In the genomic region with DNA sequence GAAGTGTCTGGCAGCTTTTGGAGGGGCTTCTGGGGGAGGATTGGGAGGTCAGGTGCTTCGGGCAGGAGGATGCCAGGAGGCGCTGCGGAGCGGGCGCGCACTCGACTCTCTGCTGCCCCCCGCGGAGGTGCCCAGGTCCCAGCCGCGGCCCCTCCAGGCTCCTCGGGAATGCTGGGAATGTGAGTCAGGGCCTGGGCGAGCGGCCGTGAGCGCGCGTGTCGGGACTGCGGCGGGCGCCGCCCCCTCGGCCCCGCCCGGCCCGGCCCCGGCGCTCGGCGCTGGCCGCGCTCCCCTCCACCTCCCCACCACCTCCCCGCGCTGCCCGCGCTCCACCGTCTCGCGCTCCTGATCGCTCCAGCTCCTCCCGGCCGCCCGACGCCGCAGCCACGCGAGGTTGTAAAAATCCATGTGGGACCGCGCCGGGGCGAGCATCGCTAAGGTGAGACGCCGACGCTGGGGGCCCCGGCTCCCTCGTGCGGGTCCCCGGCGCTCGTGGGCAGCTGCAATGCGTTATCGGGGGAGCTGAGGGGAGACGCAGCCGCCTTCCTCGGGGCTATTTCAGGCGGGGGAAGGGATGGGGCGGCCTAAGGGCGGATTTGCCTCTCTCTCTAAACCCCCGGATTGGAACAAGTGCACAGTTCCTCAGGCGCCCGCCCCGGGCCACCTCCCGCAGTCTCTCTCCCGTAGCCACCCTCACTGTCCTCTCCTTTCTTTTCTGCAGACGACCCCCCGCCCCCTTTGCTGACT, we compare ENCODE assay signal across 9 mouse cellular contexts. TPM values are rescaled to one million over a fixed set of nuclear protein-coding genes. Genes with fewer than 3 reads are reported as not detected.
DNase-seq lines count a peak whose midpoint lies in the region; ATAC-seq and TF ChIP-seq lines count a peak whose summit lies in the region.
"Had no signal": no experiment of that assay in that cellular context is flagged by ENCODE, and none has a peak within 500 bp of the region (broad histone marks: within the 10 kb centered on the region; RNA-seq: fewer than 3 reads in every experiment).

A gene (plus strand): TSS at position 253 of the 747 bp plus-strand sequence.

- no peak within 1 kb of the TSS for H3K27ac ChIP-seq in embryonic fibroblast, embryonic 13.5 days (ENCODE audit: insufficient read depth, low read length)
- no peak within 1 kb of the TSS for H3K27ac ChIP-seq in heart, embryonic 11.5 days (ENCODE audit: low read depth, low read length)
- H3K27ac ChIP-seq in kidney, postnatal 0 days: no peak within 1 kb of the TSS
- peak within 1 kb of the TSS; percentile 45; the same call in 1 of the 2 replicates for H3K27ac ChIP-seq in liver, adult 2 months (replicated peaks; ENCODE audit: insufficient read depth, low read depth, low read length)
- H3K27ac ChIP-seq in neural tube, embryonic 12.5 days: peak within 1 kb of the TSS; percentile 70

- peak within 1 kb of the TSS; percentile 94 for H3K4me2 ChIP-seq in heart, embryonic 11.5 days
- H3K4me2 ChIP-seq in kidney, postnatal 0 days (ENCODE audit: low read length): peak within 1 kb of the TSS; percentile 97
- H3K4me2 ChIP-seq in neural tube, embryonic 12.5 days (replicated peaks): peak within 1 kb of the TSS; percentile 88

- no peaks in the 10 kb centered on the region for H3K4me1 ChIP-seq in embryonic fibroblast, embryonic 13.5 days (ENCODE audit: control insufficient read depth, insufficient read depth, low read length)
- no peaks in the 10 kb centered on the region for H3K4me1 ChIP-seq in heart, embryonic 11.5 days (ENCODE audit: control insufficient read depth, insufficient read depth, low read length)
- H3K4me1 ChIP-seq in kidney, postnatal 0 days (replicated peaks; ENCODE audit: insufficient read depth, low read length): 0 out of 2 replicates have a peak, but pooled peaks cover 5% of the 10 kb centered on the region
- peaks cover 4% of the 10 kb centered on the region for H3K4me1 ChIP-seq in liver, adult 2 months (ENCODE audit: control insufficient read depth, insufficient read depth, low read length)
- H3K4me1 ChIP-seq in neural tube, embryonic 12.5 days: peaks cover 8% of the 10 kb centered on the region; the same call in 1 of the 2 replicates

- 0 out of 2 replicates have a peak, but pooled peaks cover 3% of the 10 kb centered on the region for H3K27me3 ChIP-seq in heart, embryonic 11.5 days (ENCODE audit: control insufficient read depth, insufficient read depth, low read length)
- H3K27me3 ChIP-seq in kidney, postnatal 0 days (ENCODE audit: insufficient read depth, low read length): no peaks in the 10 kb centered on the region
- no peaks in the 10 kb centered on the region for H3K27me3 ChIP-seq in liver, adult 2 months (ENCODE audit: control insufficient read depth, insufficient read depth, low read length)
- no peaks in the 10 kb centered on the region; the same call in 1 of the 2 replicates for H3K27me3 ChIP-seq in neural tube, embryonic 12.5 days (replicated peaks)
- H3K27me3 ChIP-seq: CH12.LX had no signal

- DNase-seq in thymus, postnatal 4 days: peak; percentile 22
- DNase-seq in thymus, postnatal 25 days: no peak
- DNase-seq in kidney, postnatal 0 days (ENCODE audit: low spot score): peak; percentile 88
- DNase-seq in liver, adult 2 months (ENCODE audit: extremely low read depth, low read depth, low spot score): peak; percentile 41
- DNase-seq in urinary bladder, postnatal 10 days (ENCODE audit: low spot score): peak; percentile 32

- peak; percentile 70 for TF ChIP-seq CTCF in embryonic fibroblast, embryonic 13.5 days (IDR thresholded peaks at IDR 0.05; ENCODE audit: borderline replicate concordance, insufficient read depth, low read length)
- peak; percentile 74 for TF ChIP-seq CTCF in kidney, postnatal 0 days (IDR thresholded peaks at IDR 0.05; ENCODE audit: low read depth)
- TF ChIP-seq CTCF in liver, adult 2 months (IDR thresholded peaks at IDR 0.05; ENCODE audit: low read depth, low read length): peak; percentile 71

- H3K36me3 ChIP-seq in heart, embryonic 11.5 days (ENCODE audit: control insufficient read depth, insufficient read depth, low read length): no peaks in the 10 kb centered on the region
- H3K36me3 ChIP-seq in kidney, postnatal 0 days (ENCODE audit: insufficient read depth, low read length): no peaks in the 10 kb centered on the region
- no peaks in the 10 kb centered on the region; the same call in 1 of the 2 replicates for H3K36me3 ChIP-seq in liver, adult 2 months (ENCODE audit: control insufficient read depth, insufficient read depth, low read length)
- no peaks in the 10 kb centered on the region for H3K36me3 ChIP-seq in neural tube, embryonic 12.5 days

- WGBS in heart, embryonic 11.5 days (ENCODE audit: insufficient replicate concordance): under 1% methylated on average over 69 of the region's 78 CpGs
- WGBS in kidney, postnatal 0 days: under 1% methylated on average over 55 of the region's 78 CpGs
- WGBS in liver, adult 2 months: under 1% methylated on average over 71 of the region's 78 CpGs
- 0% methylated on average over 66 of the region's 78 CpGs for WGBS in neural tube, embryonic 12.5 days

- H3K9me3 ChIP-seq in heart, embryonic 11.5 days (replicated peaks; ENCODE audit: control insufficient read depth, low read length): no peaks in the 10 kb centered on the region
- no peaks in the 10 kb centered on the region for H3K9me3 ChIP-seq in kidney, postnatal 0 days (replicated peaks; ENCODE audit: low read length)
- H3K9me3 ChIP-seq in neural tube, embryonic 12.5 days: no peaks in the 10 kb centered on the region

- peak within 1 kb of the TSS; percentile 92 for H3K4me3 ChIP-seq in embryonic fibroblast, embryonic 13.5 days (ENCODE audit: insufficient read depth, low read length)
- peak within 1 kb of the TSS; percentile 71 for H3K4me3 ChIP-seq in heart, embryonic 11.5 days (ENCODE audit: low read depth, low read length)
- peak within 1 kb of the TSS; percentile 60 for H3K4me3 ChIP-seq in kidney, postnatal 0 days (replicated peaks; ENCODE audit: low read depth, low read length)
- H3K4me3 ChIP-seq in liver, adult 2 months (ENCODE audit: insufficient read depth, low read depth, low read length): peak within 1 kb of the TSS; percentile 84
- H3K4me3 ChIP-seq in neural tube, embryonic 12.5 days: peak within 1 kb of the TSS; percentile 74

- peak; percentile 91 for ATAC-seq in heart, embryonic 11.5 days (replicated peaks; ENCODE audit: insufficient number of reproducible peaks, low FRiP score, low TSS enrichment)
- ATAC-seq in kidney, postnatal 0 days (replicated peaks; ENCODE audit: low FRiP score, low read depth): peak; percentile 93
- peak; percentile 94 for ATAC-seq in neural tube, embryonic 12.5 days (ENCODE audit: low FRiP score, low read depth)

- TF ChIP-seq POLR2A in embryonic fibroblast, embryonic 13.5 days (IDR thresholded peaks at IDR 0.05; ENCODE audit: low read depth, low read length): no peak
- 0 out of 2 replicates have a peak, but pooled peaks have one; percentile 10 for TF ChIP-seq POLR2A in liver, adult 2 months (IDR thresholded peaks at IDR 0.05; ENCODE audit: extremely low read depth, insufficient read depth, low read length)

- H3K79me2 ChIP-seq in liver, adult 2 months (ENCODE audit: control insufficient read depth, insufficient read depth, low read length): peaks cover 5% of the 10 kb centered on the region; the same call in 1 of the 2 replicates

- peak within 1 kb of the TSS; percentile 76 for H3K9ac ChIP-seq in heart, embryonic 11.5 days (ENCODE audit: low read depth, low read length)
- H3K9ac ChIP-seq in kidney, postnatal 0 days (ENCODE audit: low read depth, low read length): peak within 1 kb of the TSS; percentile 56
- H3K9ac ChIP-seq in liver, adult 2 months (ENCODE audit: low read depth, low read length): peak within 1 kb of the TSS; percentile 89
- H3K9ac ChIP-seq in neural tube, embryonic 12.5 days: peak within 1 kb of the TSS; percentile 78

RNA-seq across cellular contexts. Expression of the gene that starts here (rescaled TPM):
- 4.4 and 4.6 TPM in 2 replicates for polyA plus RNA-seq in embryonic fibroblast, embryonic 13.5 days (2011; ENCODE audit: insufficient read length, low read depth, missing spikeins)
- polyA plus RNA-seq in heart, embryonic 11.5 days (2014; fragmentation: Nextera tagmentation; extraction: Ambion mirVana): 5.1 and 6.2 TPM in 2 replicates
- polyA plus RNA-seq in kidney, postnatal 0 days (2015; fragmentation: Nextera tagmentation; extraction: Ambion mirVana): 5.4 and 6.8 TPM in 2 replicates
- total RNA-seq in liver, adult 2 months (2014; rRNA removed): 4.5 and 7.0 TPM in 2 replicates
- 5.0 and 6.1 TPM in 2 replicates for polyA plus RNA-seq in liver, adult 2 months (2012; rRNA removed)
- 33.1 and 35.7 TPM in 2 replicates for polyA plus RNA-seq in neural tube, embryonic 12.5 days (2016; fragmentation: Nextera tagmentation; extraction: Ambion mirVana)
- total RNA-seq: CH12.LX had no signal

Comparison
In these comparisons a context has a peak if more than half of its experiments do, and no peak if none do; other contexts are left out.
1. H3K27ac ChIP-seq: peak in liver, adult 2 months (single experiment) and neural tube, embryonic 12.5 days (single experiment); none in embryonic fibroblast, embryonic 13.5 days (single experiment), heart, embryonic 11.5 days (single experiment) and kidney, postnatal 0 days (single experiment).
2. Peak in every context shown above with its lines, with median percentiles within 50 percentile points of each other: H3K4me3 ChIP-seq, CTCF ChIP-seq, ATAC-seq, H3K4me2 ChIP-seq and H3K9ac ChIP-seq.